Mouse (Mus musculus) embryo, embryonic 11.5 days (tissue): ENCODE measurements at regions not wholly inside any gene's neighbourhood (a gene's known extent, or its start where the extent isn't known, plus 50 kb on each side); places are given as distances from the start of the nearest gene placed in this dataset.

Source experiments
- DNase-seq: peaks from one replicate; pipeline ENCODE4 v3.0.0-alpha.2; 2012; ENCODE audit warnings: low read depth, low spot score

- DNase-seq: no peak
These were observed 65.6 kb upstream of the Hs3st3a1 start for GRCm38 (mm10) chr11:64369516-64369915.

DNA sequence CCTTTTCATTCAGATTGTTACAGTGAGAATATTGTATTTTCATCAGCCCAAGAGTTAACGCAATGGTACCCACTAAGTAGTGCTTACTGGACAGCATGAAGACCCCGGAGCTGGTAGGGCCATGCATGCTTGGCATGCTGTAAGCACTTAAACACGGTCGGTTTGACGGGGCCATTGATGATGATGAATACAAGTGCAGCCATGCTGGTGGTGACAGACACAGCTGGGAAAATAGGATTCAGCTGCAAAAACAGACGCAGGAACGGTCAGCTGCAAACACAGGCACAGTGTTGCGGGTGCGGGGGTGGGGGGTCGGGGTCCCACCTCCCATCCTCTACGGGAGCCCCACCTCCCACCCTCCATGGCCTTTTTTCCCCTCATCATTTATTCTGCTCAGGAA, 99.7 kb upstream of the Hs3st3a1 start:
- no peak for DNase-seq

GRCm38 (mm10) chr11:64332406-64332805, 102.7 kb upstream of the Hs3st3a1 start:
- DNase-seq: no peak

- no peak for DNase-seq
These were observed 103.3 kb upstream of the Hs3st3a1 start for GRCm38 (mm10) chr11:64331811-64332210.

DNA sequence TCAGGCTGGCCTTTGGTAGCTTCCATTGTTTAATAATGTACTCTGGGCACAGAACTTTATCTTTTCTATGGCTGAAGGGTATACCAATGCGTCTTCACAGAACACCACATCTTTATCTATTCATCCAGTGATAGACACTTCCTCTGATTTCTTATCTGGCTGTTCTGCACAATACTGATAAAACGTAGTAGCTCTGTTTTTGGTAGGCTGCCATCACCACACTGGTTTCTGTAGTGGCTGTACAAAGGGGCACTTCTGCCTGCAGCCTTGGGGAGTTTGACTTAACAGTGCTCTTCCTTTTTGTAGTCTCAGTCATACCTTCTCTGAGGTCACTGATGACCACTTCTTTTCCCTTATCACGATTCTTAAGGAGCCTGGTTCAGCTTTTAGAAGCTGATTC, 106.0 kb upstream of the Hs3st3a1 start:
- no peak for DNase-seq

GRCm38 (mm10) chr11:64327771-64328170, 107.4 kb upstream of the Hs3st3a1 start:
- DNase-seq: no peak

GRCm38 (mm10) chr11:64326646-64327045, 108.5 kb upstream of the Hs3st3a1 start:
- DNase-seq: no peak

DNA sequence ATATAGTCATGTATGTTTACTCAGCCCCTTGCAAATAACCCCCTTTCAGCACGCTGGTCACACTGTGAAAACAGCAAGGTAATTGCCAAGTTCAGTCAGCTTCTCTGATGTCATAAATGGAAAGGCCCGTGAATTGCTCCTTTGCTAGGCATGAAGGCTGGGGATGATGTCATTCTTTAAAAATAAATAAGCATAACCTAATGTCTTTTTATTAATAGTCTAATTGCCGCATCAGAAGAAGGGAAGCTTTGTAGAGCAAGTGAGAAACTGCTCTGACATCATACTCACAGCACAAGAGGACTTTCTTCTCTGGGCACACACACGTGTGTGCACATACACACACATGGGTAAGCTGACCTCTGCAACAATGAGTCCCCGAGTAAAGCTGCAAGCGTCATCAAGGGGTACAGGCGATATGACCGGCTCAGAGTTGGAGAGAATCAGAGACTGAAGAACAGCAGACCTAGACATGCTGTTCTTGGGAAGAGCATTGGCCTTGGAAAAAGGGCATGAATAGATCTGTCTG, 113.2 kb upstream of the Hs3st3a1 start:
- no peak for DNase-seq

GRCm38 (mm10) chr11:64317458-64317857, 117.7 kb upstream of the Hs3st3a1 start:
- DNase-seq: no peak

GRCm38 (mm10) chr11:64314997-64315396, 120.1 kb upstream of the Hs3st3a1 start:
- no peak for DNase-seq

- no peak for DNase-seq
These were observed 121.9 kb upstream of the Hs3st3a1 start for GRCm38 (mm10) chr11:64313241-64313640.

DNA sequence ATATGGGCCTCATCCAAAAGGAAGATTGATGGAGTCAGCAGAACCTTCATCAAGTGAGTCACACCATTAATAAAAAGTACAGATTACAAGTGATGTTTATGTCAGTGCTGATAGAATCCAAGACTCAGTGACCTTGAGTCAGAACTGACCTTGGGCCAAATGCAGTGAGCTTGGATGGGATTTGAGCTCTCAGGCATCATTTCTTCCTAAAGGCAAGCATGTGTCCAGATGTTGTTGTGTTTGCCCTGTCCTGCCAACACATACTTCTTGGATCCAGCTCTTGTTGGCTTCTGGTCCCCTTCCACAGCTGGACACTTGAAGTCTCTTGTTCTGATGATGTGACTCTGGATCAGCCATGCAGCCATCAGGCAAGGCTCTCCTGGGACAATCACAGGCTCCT, 125.3 kb upstream of the Hs3st3a1 start:
- DNase-seq: no peak

DNA sequence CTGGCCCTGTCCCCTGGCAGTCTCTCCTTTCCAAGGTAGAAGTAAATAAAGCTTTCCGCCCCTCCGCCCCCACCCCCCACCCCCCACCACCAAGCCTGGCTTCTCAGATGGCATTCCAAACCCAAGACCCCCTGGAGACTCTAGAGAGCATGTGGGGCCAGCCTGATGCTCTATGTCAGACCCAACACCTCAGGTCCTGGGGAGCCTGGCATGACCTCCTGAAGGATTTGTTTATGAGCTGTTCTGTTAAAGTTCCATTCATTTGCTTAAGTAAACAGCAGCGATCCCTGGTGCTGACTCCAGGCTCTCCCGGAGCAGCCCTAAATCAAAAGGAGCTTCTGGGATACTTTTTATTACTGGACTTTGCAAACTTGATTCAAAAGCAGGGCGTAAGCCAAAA, 137.3 kb upstream of the Hs3st3a1 start:
- no peak for DNase-seq

DNA sequence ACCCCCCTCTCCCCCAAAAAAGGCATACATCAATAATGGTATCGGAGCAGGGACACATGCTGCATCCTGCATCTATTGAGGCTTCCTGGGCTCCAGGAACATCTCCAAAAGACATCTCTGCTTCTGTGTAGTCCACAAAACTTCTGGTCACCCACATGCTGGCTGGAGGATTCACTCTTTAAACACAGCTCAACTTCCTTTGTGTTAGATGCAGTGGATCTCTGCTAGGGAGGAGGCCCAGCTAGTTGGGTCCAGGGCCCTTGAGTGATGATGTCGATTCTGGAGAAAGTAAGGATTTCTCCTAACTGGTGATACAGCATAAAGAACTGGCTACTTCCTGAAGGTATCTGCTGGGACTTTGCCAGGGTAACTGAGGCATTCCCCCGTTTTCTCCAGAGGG, 146.9 kb upstream of the Hs3st3a1 start:
- DNase-seq: no peak

DNA sequence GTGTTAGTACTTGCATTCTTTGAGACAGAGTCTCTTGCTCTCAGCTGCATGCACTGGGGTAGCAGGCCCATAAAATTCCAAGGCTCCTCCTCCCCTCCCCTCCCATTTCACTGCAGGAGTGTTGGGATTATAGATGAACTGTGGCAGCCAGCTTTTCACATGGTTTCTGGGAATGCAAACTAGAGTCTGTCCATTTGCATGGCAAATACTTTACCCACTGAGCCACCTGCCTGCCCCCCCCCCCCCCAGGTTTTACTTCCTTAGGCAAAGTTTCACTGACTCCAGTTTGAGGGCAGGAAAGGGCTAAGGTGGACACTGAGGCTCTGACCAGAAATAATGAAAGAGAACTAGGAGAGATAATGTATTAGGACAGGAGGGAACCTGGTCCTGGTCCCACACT, 147.6 kb upstream of the Hs3st3a1 start:
- no peak for DNase-seq

GRCm38 (mm10) chr11:64281781-64282180, 153.4 kb upstream of the Hs3st3a1 start:
- DNase-seq: no peak

DNA sequence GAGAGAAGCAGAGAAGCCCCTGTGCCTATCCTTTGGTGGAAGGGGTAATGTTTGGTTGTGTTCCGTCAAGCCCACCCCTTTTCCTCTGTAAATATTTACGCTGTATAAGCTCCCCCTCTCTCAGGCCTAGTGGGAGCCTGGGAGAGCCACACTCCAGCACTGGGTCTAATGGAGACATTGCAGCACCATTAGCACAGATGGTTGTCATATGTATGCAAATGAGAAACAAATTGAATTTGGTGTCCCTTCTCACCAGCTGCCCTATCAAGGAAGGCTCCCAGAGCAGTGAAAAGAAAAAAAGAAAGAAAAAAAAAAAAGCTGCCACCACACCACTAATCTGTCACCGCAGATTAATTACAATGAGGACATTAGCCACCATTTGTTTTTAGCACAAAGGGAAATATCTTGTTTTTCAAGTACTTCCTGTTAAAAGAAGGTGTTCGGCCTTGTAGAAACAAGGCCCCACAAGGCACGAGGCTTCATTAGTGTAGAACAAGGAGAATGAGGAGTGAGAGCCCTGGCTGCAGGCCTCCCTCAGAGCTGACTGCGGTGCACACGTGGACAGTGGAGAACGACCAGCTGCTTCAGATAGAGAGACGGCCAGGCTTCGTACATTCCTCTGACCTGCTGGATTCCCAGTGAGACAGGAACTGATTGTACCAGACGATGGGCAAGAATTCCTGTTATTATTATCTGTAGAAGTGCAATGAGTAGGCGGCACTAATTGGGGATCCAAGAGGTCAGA, 156.7 kb upstream of the Hs3st3a1 start:
- no peak for DNase-seq

GRCm38 (mm10) chr11:64273726-64274125, 161.4 kb upstream of the Hs3st3a1 start:
- no peak for DNase-seq

- no peak for DNase-seq
These were observed 161.9 kb upstream of the Hs3st3a1 start for GRCm38 (mm10) chr11:64273214-64273613.

DNA sequence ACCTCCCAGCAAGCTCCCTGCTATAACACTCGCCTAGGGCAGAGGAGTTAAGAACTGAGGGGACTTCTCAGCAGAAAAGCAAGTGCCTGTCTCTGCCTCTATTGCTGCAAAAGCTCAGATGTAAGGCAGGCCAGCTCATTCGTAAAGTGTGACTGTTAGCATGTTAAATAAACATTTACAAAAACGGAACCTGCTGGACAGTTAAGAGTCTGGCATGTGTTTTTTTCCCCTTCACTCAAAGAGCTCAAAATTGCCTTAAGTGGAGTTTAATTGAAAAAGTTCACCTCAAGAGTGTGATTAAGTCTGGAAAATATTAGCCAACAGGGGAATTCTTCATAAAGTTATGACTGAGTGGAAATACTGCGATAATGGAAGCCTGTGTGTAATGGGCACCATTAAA, 167.0 kb upstream of the Hs3st3a1 start:
- no peak for DNase-seq

GRCm38 (mm10) chr11:64267547-64267946, 167.6 kb upstream of the Hs3st3a1 start:
- no peak for DNase-seq

GRCm38 (mm10) chr11:64253517-64254385, 174.5 kb upstream of the Cox10 start:
- no peak for DNase-seq

DNA sequence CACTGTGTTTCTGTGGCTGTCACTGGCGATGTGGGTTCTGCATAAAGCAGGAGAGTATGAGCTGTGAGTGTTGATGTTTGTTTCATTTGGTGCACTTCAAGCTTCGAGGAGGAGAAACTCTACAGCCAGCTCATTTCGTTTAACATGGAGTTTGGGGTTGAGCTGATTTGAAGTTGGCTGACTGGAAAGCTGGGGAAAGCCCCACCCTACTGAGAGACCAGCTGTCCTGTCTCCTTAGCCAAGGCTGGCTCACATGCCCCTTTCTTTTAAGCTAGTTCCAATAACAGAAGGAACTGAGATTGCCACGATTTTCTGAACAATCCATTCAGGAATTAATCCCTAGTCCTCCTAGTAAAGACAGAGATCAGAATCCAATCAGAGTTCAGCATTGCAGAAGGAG, 157.6 kb upstream of the Cox10 start:
- DNase-seq: no peak
